Mouse (Mus musculus) forebrain, embryonic 12.5 days (tissue): ENCODE data around the gene Tut1. TPM values are rescaled to one million over a fixed set of nuclear protein-coding genes. Genes with fewer than 3 reads are reported as not detected.

Experiments
- ATAC-seq: fragments of 200-750 bp; cut with Nextera tagmentation; 2 replicates; pipeline ENCODE4 v1.8.0; 2017; ENCODE audit warnings: moderate TSS enrichment; ENCODE audit not compliant: low FRiP score
- H3K27ac ChIP-seq: fragments of 300-500 bp; sonication (generic); 2 replicates; pipeline ENCODE4 v1.5.1; 2016; ENCODE audit warnings: mild to moderate bottlenecking
- H3K27me3 ChIP-seq: fragments of 300-500 bp; sonication (generic); 2 replicates; pipeline ENCODE4 v1.6.1; 2016; ENCODE audit warnings: mild to moderate bottlenecking
- H3K36me3 ChIP-seq: fragments of 300-500 bp; sonication (generic); replicated peaks from 2 replicates; pipeline ENCODE4 v1.6.1; 2016; ENCODE audit warnings: mild to moderate bottlenecking
- H3K4me1 ChIP-seq: fragments of 300-500 bp; sonication (generic); 2 replicates; pipeline ENCODE4 v1.6.1; 2016
- H3K4me2 ChIP-seq: fragments of 300-500 bp; sonication (generic); 2 replicates; pipeline ENCODE4 v1.6.1; 2016; ENCODE audit warnings: mild to moderate bottlenecking, moderate library complexity
- H3K4me3 ChIP-seq: fragments of 300-500 bp; sonication (generic); replicated peaks from 2 replicates; pipeline ENCODE4 v1.5.1; 2016; ENCODE audit warnings: mild to moderate bottlenecking
- H3K9ac ChIP-seq: fragments of 300-500 bp; sonication (generic); 2 replicates; pipeline ENCODE4 v1.6.1; 2016; ENCODE audit warnings: mild to moderate bottlenecking
- H3K9me3 ChIP-seq: fragments of 300-500 bp; sonication (generic); 2 replicates; pipeline ENCODE4 v1.6.1; 2016
- WGBS: fragments of 180-500 bp; shearing (Covaris S2); methylation state at CpG from one replicate; pipeline ENCODE4 v1.1.7; 2016; 5-methylcytosine and 5-hydroxymethylcytosine counted together
- polyA plus RNA-seq: library from polyadenylated mRNA; unstranded; fragments of >200 nt; fragmentation: Nextera tagmentation; extraction: Ambion mirVana; gene quantifications from 2 replicates; pipeline ENCODE4 v1.2.1, GENCODE M21; 2016

The Tut1 gene
- 36.9 and 37.0 TPM in 2 replicates for polyA plus RNA-seq

DNA sequence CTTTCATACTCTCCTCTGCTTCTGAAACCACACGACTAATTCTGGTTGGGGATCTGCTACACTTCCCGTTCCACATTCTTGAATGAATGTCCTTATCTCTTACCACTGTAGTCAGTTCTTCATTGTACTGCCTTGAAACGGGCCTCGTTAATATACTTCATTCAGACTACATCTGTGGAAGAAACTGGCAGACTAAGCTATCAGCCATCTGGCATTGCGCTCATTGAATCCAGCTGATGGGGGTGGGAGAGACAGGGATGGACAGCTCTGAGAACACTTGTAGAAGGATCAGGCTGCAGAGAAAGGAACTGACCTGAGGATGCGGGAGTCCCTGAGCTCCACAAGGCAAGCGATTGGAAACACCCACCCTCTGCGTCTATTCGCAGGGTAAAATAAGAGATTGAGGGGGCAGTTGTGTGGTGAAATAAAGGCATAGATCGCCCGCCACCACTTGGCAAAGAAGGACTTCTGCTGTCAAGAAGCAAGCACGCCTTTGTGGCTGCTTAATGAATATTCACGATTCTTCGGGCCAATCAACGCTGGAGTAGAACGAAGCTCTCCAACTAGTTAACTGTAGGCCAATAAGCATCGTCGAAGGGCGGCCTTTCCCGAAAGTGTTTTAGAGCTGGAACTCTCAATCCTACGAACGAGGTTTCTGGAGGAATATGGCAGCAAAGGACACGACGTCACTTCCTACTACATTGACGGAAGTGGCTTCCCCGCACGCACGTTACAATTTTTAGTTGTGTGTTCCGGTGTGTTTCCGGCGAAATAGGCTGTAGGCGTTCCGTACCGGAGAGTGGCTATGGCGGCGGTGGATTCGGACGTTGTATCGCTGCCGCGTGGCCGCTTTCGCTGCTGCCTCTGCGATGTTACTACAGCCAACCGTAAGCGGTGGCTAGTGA is at the start of gene Tut1:
Gene Tut1 (plus strand): TSS at position 713 of the 905 bp plus-strand sequence.
- Histone ChIP-seq H3K27ac (peak within 1 kb of the TSS; percentile 95), H3K9ac (peak within 1 kb of the TSS; percentile 63), H3K36me3 (peaks cover 67% of the 10 kb centered on the region), H3K4me1 (peaks cover 34% of the 10 kb centered on the region), H3K4me2 (peak within 1 kb of the TSS; percentile 89), H3K27me3 (no peaks in the 10 kb centered on the region), H3K4me3 (peak within 1 kb of the TSS; percentile 67), H3K9me3 (no peaks in the 10 kb centered on the region)
- ATAC-seq = peak; percentile 94
- WGBS = 1% methylated on average over 46 of the region's 46 CpGs

DNA sequence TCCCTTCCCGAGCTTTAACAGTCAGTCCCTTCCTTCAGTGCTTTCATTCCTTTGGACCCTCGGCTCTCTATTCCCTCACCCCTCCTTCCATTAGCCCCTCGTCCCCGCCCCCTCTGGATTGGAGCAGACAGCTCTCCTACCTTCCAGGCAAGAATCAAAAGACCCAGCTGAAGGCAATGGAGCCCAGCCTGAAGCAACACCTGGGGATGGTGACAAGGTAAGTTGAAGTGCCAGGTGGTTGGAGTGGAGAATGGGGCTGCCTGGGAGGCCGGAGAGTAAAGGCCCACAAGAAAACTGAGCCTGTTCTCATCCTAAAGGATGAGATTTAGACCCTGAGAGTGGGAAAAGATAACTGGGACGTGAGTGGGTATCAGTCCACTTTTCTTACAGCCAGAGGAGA is 45.1 kb upstream of the Tut1 start:
- Histone ChIP-seq H3K4me3 (no peak overlapping the region), H3K36me3 (peaks cover 97% of the 10 kb centered on the region), H3K9me3 (no peaks in the 10 kb centered on the region), H3K27ac (no peak overlapping the region), H3K9ac (no peak overlapping the region), H3K4me1 (no peaks in the 10 kb centered on the region), H3K4me2 (no peak overlapping the region), H3K27me3 (no peaks in the 10 kb centered on the region)
- ATAC-seq = no peak
- 84% methylated on average over 6 of the region's 6 CpGs for WGBS

DNA sequence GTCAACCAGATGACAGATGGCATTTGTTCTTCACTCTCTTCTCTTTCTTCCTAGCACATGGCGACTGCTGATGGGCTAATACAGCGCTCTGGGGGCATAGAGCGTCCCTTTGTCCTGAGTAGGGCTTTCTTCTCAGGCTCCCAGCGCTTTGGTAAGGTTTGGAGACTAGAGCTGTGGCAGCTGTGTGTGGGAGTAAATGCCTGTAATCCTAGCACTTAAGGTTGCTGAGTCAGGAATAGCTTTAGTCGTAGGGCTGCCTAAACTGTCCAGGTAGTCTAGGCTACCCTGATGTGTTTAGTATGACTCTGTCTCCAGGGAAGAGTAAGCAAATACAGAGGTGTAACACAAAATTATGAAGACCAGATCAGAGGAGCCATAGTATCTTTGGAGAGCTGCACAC is 41.8 kb upstream of the Tut1 start:
- no peak overlapping the region for H3K27ac ChIP-seq
- H3K36me3 ChIP-seq = peaks cover 100% of the 10 kb centered on the region
- H3K9me3 ChIP-seq = no peaks in the 10 kb centered on the region
- no peak for ATAC-seq
- H3K4me2 ChIP-seq = no peak overlapping the region
- no peaks in the 10 kb centered on the region for H3K27me3 ChIP-seq
- WGBS = 98% methylated on average over 5 of the region's 5 CpGs
- H3K9ac ChIP-seq = no peak overlapping the region
- no peaks in the 10 kb centered on the region for H3K4me1 ChIP-seq
- H3K4me3 ChIP-seq = no peak overlapping the region

DNA sequence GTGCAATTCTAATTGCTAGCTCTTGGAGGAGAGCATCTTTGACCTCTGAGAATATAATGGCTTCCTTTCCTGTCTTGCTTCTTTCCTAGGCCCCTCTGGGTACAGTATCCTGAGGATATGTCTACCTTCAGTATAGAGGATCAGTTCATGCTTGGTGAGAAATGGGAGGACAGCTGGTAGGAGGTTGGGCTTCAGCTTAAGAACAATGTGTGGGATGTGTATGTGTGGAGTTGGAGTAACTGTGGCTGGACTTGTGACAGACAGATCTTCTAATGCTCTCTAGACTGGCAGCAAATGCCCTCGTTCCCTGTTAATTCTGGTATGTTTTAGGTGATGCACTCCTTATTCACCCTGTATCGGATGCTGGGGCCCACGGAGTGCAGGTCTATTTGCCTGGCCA is 39.4 kb upstream of the Tut1 start:
- H3K4me2 ChIP-seq = no peak overlapping the region
- no peaks in the 10 kb centered on the region for H3K4me1 ChIP-seq
- no peaks in the 10 kb centered on the region for H3K27me3 ChIP-seq
- peaks cover 83% of the 10 kb centered on the region for H3K36me3 ChIP-seq
- H3K27ac ChIP-seq = no peak overlapping the region
- H3K9me3 ChIP-seq = no peaks in the 10 kb centered on the region
- no peak overlapping the region for H3K9ac ChIP-seq
- ATAC-seq = no peak
- H3K4me3 ChIP-seq = no peak overlapping the region
- WGBS = 93% methylated on average over 3 of the region's 3 CpGs

DNA sequence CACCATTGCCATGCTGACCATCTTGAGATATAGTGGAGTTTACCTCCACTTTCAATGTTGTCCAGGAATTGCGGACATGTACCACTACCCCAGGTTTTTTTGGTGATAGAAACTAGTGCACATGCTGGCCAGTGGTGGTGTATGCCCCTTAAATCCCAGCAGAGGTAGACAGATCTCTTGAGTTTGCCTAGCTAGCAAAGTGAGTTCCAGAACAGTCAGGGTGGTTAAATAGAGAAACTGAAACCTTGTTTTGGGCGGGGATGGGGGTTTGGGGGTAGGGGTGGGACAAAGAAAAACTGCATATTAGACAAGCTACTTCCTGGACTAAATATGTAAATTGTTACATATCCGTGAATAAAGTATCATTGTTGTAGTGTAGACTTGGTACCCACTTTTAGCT is 34.6 kb upstream of the Tut1 start:
- Histone ChIP-seq H3K4me3 (no peak overlapping the region), H3K27ac (no peak overlapping the region), H3K9ac (no peak overlapping the region), H3K4me1 (peaks cover 16% of the 10 kb centered on the region), H3K9me3 (no peaks in the 10 kb centered on the region), H3K27me3 (no peaks in the 10 kb centered on the region), H3K36me3 (peaks cover 39% of the 10 kb centered on the region), H3K4me2 (no peak overlapping the region)
- no peak for ATAC-seq
- WGBS = 97% methylated on average over 3 of the region's 3 CpGs

DNA sequence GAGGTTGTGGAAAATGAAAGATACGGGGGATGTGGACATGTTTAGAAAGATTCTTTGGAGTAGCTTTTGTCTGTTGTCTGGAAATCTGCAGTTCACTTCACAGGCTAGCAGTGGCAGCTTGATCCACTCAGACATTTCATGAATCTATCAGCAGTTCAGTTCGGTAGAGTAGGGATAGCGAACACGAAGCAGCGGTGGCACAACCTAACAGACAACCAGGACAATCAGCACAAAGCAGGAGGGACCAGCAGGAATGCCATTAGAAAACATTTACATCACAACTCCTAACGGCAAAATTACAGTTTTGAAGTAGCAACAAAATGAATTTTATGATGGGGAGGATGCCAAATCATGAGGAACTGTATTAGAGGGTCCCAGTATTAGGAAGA is 34.0 kb upstream of the Tut1 start:
- Histone ChIP-seq H3K27ac (peak overlapping the region; percentile 89), H3K4me1 (peaks cover 16% of the 10 kb centered on the region), H3K27me3 (no peaks in the 10 kb centered on the region), H3K4me3 (peak overlapping the region; percentile 83), H3K4me2 (peak overlapping the region; percentile 85), H3K9ac (no peak overlapping the region; the same call in 1 of the 2 replicates), H3K9me3 (no peaks in the 10 kb centered on the region), H3K36me3 (peaks cover 32% of the 10 kb centered on the region)
- ATAC-seq = no peak
- 67% methylated on average over 6 of the region's 6 CpGs for WGBS

DNA sequence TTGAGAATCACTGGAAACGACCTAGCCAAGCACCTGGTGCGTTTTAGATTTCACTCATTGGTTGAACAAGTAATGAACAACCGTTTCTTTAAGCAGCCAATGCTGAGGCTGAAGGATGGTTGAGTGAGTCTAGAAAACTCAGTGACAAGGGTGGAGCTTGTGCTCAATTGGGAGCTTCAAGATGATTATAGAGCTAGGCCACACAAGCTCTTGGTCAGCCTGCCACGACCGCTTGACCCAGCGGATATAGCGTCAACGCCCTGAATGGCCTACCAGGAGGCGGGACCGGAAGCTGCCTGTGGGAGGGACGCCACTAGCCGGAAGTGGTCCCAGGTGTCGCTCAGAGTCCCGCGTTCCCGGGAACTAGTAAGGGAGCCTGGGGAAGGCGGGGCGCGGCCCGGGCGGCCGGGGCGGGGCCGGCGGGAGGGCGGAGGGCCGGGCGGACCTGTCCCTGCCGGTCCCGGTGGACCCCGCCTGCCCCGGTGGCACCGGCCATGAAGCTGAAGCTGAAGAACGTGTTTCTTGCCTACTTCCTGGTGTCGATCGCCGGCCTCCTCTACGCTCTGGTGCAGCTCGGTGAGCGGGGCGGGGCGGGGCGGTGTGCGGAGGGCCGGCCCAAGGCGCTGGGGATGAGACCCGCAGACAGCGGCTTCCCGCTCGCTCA is 33.4 kb upstream of the Tut1 start, which contains the start of gene B3gat3:
Gene B3gat3 (plus strand): TSS at position 302 of the 664 bp plus-strand sequence.
- ATAC-seq = peak; percentile 98
- peak within 1 kb of the TSS; percentile 86 for H3K9ac ChIP-seq
- WGBS = 4% methylated on average over 42 of the region's 50 CpGs

DNA sequence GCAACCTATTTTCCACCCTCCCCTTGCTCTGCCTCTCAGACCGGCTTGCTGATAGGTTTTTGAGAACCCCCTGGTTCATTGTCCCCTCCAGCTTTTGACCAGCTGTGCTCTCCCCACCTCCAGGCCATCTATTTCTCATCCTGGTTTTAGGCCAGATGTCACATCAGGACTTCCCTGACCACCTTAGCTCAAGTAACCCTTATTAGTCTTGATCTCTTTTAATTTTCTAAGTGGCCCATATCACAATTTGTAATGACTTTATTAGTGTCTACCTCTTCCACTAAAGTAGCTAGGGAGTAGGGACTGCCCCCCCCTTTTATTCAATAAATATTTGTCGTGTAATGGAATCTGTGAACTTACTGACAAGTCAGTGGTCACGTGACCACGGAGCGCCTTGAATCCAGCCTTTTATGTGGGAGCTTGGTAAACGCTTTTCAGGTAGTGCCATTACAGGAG is 32.8 kb upstream of the Tut1 start:
- peak overlapping the region; percentile 83 for H3K4me3 ChIP-seq

More for the DNA sequence above, 33.4 kb upstream of the Tut1 start, which contains the start of gene B3gat3:
- Histone ChIP-seq H3K4me1 (peaks cover 16% of the 10 kb centered on the region), H3K4me3 (peak within 1 kb of the TSS; percentile 83), H3K27me3 (no peaks in the 10 kb centered on the region), H3K36me3 (peaks cover 28% of the 10 kb centered on the region), H3K9me3 (no peaks in the 10 kb centered on the region), H3K4me2 (peak within 1 kb of the TSS; percentile 85), H3K27ac (peak within 1 kb of the TSS; percentile 89)

DNA sequence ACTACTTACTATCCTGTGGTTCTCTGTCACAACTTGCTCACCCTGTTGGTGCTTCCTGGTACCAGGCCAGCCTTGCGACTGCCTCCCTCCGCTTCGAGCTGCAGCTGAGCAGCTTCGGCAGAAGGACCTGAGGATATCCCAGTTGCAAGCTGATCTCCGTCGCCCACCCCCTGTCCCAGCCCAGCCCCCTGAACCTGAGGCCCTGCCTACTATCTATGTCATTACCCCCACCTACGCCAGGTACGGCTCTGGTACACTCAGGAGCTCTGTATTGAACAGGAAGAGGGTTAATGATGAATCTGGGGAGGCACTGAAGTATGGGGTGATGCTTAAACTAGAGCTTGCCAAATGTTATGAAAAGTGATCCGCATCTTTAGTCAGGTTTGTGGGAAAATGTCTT is 31.9 kb upstream of the Tut1 start:
- Histone ChIP-seq H3K36me3 (peaks cover 28% of the 10 kb centered on the region), H3K4me3 (0 out of 2 replicates have a peak overlapping the region, but pooled peaks have one; percentile 83), H3K4me1 (peaks cover 16% of the 10 kb centered on the region), H3K27me3 (no peaks in the 10 kb centered on the region), H3K27ac (no peak overlapping the region), H3K9ac (no peak overlapping the region), H3K4me2 (0 out of 2 replicates have a peak overlapping the region, but pooled peaks have one; percentile 85), H3K9me3 (no peaks in the 10 kb centered on the region)
- WGBS = 83% methylated on average over 9 of the region's 9 CpGs
- ATAC-seq = no peak

More for the DNA sequence above, 32.8 kb upstream of the Tut1 start:
- peak overlapping the region; percentile 89 for H3K27ac ChIP-seq
- H3K27me3 ChIP-seq = no peaks in the 10 kb centered on the region
- peak overlapping the region; percentile 86 for H3K9ac ChIP-seq
- no peak for ATAC-seq
- 5% methylated on average over 6 of the region's 6 CpGs for WGBS
- no peaks in the 10 kb centered on the region for H3K9me3 ChIP-seq
- peaks cover 28% of the 10 kb centered on the region for H3K36me3 ChIP-seq
- H3K4me1 ChIP-seq = peaks cover 16% of the 10 kb centered on the region
- H3K4me2 ChIP-seq = peak overlapping the region; percentile 85

DNA sequence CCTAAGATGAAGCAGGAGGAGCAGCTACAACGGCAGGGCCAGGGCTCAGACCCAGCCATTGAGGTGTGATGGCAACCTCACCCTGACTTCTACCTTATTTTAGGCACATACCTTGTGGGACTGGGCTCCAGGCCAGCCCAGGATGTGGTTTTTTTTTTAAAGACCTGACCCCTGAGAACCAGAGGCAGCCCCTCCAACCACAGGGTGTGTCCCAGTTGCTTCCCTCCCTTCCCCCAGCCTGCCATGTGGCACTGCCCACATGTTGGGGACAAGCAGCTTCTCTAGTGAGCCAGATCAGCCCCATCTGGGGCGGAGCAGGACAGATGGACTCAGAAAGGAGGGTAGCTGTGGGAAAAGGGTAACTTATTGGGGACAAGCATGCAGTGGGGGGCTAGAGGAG is 26.9 kb upstream of the Tut1 start:
- no peak overlapping the region for H3K4me3 ChIP-seq
- H3K9ac ChIP-seq = no peak overlapping the region
- H3K36me3 ChIP-seq = peaks cover 35% of the 10 kb centered on the region
- ATAC-seq = no peak
- peaks cover 7% of the 10 kb centered on the region; the same call in 1 of the 2 replicates for H3K27me3 ChIP-seq
- 91% methylated on average over 2 of the region's 2 CpGs for WGBS
- peaks cover 23% of the 10 kb centered on the region for H3K4me1 ChIP-seq
- H3K27ac ChIP-seq = no peak overlapping the region
- no peaks in the 10 kb centered on the region for H3K9me3 ChIP-seq
- no peak overlapping the region for H3K4me2 ChIP-seq

DNA sequence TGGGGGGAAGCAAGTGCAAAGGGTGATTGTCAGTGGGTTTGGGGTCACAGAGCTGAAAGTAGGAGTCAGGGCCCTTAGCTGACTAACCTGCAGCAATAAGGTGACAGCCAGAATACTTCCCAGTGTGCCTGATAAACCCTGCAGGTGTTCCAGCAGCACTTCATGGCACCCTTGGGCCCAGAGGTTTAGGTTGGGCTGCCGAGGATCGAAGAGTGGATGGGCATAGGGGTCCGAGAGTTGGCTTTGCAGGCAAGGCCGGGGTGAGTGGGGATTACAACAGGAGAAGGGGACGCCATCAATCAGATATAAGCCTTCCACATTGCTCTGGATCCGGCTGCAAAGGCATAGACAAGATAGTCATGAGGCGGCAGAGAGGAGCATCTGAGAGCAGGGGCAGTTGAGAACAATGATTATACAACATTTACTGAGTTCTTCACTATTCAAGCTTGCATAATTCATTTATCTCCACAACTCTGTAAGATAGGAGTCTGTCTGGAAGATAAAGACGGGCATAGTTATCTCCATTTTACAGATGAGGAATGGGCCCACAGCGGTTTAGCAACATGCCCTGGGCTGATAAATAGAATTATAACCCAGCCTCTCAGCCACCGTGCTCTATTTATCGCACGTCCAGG is 25.6 kb upstream of the Tut1 start:
- no peak overlapping the region for H3K27ac ChIP-seq
- ATAC-seq = no peak
- H3K4me3 ChIP-seq = no peak overlapping the region
- H3K27me3 ChIP-seq = peaks cover 7% of the 10 kb centered on the region; the same call in 1 of the 2 replicates
- peaks cover 33% of the 10 kb centered on the region for H3K36me3 ChIP-seq
- peaks cover 22% of the 10 kb centered on the region for H3K4me1 ChIP-seq
- WGBS = 92% methylated on average over 12 of the region's 12 CpGs
- no peaks in the 10 kb centered on the region for H3K9me3 ChIP-seq
- H3K9ac ChIP-seq = no peak overlapping the region
- H3K4me2 ChIP-seq = no peak overlapping the region
